Mouse (Mus musculus) liver, adult 2 months (tissue): ENCODE data around the gene Sun5.

Source experiments
- CTCF ChIP-seq: fragments of 200-500 bp; IDR thresholded peaks from 2 replicates; pipeline ENCODE4 v1.5.1; 2011; ENCODE audit warnings: low read depth, low read length, control low read depth
- POLR2A ChIP-seq: fragments of 200-500 bp; IDR thresholded peaks from 2 replicates; pipeline ENCODE4 v1.6.1; 2011; ENCODE audit warnings: low read length, control low read depth; ENCODE audit not compliant: insufficient read depth; ENCODE audit errors: extremely low read depth

GRCm38 (mm10) chr2:153859581-153859980 is 11.3 kb downstream of the Sun5 start:
- TF ChIP-seq CTCF (no peak), POLR2A (no peak)
